Mouse (Mus musculus) layer of hippocampus, postnatal 36 days (tissue): ENCODE results near the gene Kpna1. TPM values are rescaled to one million over a fixed set of nuclear protein-coding genes. Genes with fewer than 3 reads are reported as not detected.
"Not testable (repeated sequence)": the region's sequence is repeated elsewhere in the genome, so short reads cannot be mapped to it uniquely, and the experiment has no call there.

Experiments
- DNase-seq, 2 experiments: peaks; one replicate each; pipeline ENCODE4 v3.0.0; 2022
- total RNA-seq, 2 experiments: library from RNA; stranded (reverse); gene quantifications; 2 replicates each; pipeline ENCODE4 v1.2.3; 2021

Gene Kpna1
- 100 to 1,000 TPM; 134 to 153 TPM for total RNA-seq

DNA sequence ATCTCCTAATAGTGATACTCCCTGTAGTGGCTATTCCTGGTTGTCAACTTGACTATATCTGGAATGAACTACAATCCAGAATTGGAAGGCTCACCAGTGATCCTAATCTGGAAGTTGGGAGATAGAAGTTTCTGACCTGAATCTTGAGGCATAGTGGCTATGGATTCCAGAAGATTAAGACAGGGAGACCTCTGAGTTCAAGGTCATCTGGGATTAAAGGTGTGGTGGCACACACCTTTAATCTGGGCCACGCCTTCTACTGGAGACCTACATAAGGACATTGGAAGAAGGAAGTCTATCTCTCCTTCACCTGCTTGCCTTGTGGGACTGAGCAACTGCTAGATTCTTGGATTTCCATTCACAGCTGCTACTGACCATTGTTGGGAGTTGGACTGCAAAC lies at the start of gene Kpna1:
Gene Kpna1, plus strand, starts transcription at position 301 of the 400 bp plus-strand sequence.
- DNase-seq, result not testable (repeated sequence)

DNA sequence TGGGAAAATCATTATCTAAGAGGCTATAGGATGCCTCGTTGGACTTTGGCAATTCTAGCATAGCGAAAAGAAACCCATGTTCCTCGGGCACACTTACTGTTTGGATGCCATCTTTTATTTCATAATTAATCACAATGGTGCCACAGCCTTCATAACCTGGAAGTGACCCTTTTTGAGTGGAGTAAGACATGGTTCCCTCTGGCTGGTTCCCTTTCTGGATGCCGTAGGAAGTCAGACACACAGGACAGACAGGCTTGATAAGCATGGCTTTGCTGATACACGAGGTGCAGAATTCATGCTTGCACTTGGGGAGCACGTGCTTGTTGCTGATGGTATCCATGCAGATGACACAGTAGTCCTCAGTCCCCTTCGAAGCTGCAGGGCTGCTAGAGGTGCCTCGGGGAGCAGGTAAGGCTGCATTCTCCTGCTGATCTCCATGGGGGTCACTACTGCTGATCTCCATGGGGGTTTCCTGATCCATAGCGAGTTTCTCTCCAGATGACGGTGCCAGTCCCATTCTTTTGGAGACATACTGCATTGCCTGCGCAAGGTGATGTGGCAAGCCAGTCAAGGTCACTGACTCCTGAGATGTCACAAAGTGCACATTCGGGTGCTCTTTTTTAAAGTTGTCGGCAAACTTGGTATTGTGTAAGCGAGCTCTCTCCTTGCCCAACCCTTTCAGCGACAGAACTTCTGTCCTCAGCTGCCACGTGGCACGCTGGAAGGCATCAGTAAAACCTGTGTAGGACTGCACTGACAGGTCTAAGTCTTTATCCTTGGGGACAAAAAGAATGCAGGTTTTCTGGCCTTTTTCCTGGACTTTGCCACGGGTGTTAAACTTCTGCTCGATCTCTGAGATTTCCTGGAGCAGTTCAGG lies 46.1 kb upstream of the Kpna1 start:
- DNase-seq, result no peak

DNA sequence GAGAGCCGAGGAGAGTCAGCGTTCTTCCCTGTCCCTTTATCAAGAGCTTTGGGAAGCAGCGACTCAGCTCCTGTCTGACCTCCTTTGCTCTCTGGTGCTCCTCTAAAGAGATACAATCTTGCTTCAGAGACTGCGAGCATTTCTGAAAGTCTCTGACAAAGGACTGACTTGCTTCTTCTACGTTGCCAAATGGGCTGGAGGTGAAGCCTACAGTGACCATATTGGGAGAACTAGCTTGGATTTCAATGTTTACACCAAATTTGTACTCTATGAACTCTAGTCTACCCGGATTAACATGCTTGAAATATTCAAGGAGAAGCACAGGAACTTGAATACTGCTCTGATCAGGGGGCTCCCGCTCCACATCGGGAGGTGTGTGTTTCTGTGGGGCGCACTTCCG lies 45.4 kb upstream of the Kpna1 start:
- DNase-seq, result no peak

DNA sequence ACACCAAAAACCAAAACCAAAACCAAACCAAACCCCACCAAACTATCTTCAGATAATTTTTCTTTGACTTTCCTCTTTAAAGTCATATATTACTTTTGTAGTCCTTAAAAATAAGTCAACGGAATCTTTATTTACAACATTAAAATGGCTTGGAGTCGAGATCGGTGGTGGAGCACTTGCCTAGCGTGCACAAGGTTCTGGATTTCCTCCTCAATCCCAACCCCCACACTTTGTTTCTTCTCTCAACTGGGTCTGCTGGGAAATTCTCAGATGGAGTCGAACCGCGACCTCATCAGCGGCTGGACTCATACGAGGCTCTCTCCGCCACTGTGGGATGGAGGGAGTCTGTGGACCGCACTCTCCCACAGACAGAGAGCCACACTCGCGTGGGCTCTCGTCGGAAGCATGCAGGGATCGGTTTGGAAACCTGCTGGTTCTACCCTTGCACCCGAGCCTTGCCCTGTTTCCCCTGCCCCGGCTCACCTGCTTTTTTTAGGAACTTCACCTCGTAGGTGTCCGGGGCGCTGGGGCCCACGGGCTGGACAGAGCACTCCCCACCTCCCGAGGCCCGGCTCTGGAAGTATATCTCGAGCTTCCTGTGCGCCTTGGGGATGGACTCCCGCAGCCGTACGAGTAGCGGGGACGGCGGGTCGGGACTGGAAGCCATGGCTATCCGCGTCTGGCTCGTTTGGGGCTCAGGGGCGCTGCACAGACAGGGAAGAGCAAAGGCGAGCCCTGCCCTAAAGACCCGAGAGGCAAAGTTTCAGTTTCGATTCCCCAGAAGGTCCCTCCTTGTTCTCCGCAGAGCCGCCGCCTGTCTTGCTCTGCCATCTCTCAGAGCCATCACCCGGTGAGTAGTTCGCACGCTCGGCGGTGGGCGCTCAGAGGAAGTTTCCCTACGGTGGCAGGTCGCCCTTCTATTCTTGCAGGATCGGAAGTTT lies 40.1 kb upstream of the Kpna1 start, which contains the start of the genes Parp9 and Dtx3l:
Gene Parp9, plus strand, starts transcription at position 260 of the 941 bp plus-strand sequence.
Gene Dtx3l, minus strand, starts transcription at position 941 of the 941 bp plus-strand sequence.
- peak; percentile 30 to 46 for DNase-seq

DNA sequence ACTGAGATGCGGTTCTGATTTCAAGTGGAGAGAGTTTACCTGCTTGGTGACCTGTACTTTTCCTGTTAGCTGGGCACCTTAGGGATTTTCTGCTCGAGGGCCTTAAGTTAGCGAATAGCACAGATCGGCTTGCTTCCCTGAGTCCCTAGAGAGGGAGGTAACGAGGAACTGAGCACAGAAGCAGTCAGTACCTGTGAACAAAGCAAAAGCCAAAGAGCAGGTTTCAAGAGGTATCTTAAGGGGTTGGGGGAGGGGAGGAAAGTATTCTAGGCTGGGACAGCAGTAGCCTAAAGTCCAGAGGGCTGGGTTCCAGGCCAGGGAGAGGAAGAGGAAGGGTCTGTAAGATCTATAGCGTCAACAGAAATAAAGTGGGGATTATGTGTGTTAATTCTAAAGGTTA lies 39.3 kb upstream of the Kpna1 start:
- no peak for DNase-seq

DNA sequence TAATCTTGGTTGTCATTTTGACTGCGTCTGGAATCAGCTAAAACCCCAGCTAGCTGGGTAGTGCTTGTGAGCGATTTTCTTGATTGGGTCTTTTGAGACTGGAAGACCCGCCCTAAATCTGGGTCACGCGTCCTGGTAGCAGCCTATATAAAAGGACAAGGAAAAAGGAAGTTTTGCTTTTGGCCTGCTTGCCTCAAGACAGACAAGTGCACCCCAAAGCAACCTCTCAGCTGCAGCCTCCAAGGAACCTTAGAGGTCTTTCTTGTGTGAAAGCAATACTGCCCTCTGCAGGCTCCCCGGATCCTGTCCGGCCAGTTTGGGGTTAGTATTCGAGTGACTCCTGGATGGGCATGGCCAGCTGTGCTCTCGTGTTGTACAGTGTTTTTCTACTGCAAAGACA lies 38.9 kb upstream of the Kpna1 start:
- peak; percentile 55 to 61 for DNase-seq

DNA sequence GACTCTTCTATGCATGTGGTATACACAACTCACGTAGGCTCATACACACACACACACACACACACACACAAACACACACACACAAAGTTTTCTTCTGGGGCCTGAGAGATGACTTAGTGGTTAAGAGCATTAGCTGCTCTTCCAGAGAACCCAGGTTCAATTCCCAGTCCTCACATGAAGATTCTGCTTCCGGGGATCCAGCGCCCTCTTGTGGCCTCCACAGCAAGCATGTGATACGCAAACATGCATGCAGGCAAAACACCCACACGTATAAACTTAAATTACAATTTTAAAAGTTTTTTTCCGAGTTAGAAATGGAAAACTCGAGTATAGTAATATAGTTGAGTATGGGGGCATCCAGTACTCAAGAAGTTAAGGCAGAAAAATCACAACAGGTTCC lies 37.2 kb upstream of the Kpna1 start:
- no peak for DNase-seq

DNA sequence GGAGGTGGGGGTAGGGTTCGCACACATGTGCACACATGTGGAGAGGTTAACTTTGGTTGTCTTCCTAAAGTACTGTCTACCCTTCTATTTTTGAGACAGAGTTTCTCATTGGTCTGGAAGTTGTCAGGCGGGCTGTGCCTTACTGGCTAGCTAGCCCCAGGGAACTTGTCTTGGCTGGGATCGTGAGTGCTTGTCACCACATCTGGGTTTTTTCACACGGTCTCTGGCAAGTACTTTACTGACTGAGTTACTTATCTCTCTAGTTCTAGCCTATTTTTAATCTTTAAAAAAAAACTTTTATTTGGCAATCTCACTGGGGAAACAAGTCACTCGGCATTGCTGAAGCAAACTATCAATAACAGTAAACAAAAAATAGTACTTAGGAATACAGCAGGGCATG lies 29.3 kb upstream of the Kpna1 start:
- DNase-seq, result no peak

DNA sequence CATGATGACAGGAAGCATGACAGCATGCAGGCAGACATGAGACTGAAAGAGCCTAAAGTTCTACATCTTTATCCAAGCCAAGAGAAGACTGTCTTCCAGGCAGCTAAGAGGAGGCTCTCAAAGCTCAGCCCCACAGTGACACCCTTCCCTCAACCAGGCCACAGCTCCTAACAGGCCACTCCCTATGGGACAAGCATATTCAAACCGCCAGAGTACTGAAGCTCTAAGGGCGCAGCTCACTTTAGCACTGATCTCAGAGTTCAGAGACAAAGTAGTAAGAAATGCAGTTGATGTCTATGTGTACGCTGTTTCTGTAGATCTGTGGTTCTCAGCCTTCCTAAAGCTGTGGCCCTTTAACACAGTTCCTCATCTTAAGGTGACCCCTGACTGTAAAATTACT lies 27.3 kb upstream of the Kpna1 start:
- no peak for DNase-seq

DNA sequence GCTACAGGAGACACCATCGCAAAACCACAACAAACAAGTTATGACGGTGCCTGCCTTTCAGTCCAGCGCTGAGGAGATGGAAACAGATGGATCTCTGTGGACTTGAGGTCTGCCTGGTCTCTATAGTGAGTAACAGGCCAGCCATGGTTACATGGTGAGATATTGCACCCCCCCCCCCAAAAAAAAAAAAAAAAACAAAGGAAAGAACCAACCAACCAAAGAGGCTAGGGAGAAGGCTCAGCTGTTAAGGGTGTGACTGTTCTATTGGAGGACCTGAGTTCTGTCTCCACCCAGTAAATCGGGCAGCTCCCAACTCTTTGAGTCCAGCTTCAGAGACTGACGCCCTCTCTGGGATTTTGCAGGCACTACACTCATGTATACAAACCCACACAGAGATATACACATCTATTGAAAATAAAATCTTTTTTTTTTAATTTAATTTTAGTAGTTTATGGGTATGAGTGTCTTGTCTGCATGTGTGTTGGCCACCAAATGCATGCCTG lies 25.9 kb upstream of the Kpna1 start:
- DNase-seq, result no peak

DNA sequence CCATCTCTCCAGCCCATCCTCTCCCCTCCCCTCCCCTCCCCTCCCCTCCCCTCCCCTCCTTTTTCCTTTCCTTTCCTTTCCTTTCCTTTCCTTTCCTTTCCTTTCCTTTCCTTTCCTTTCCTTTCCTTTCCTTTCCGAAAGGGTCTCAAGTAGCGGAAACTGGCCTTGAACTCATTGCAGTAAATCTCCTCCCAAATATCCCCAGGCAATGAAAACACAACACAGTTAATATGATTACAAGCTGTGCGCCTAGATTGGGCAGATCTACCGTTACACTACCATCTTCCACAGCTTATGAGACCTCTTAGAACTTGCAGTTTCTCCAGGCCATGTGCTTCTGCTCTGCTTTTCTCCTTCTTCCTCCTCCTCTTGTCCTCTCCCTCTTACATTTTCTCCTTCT lies 12.6 kb upstream of the Kpna1 start:
- DNase-seq, result not testable (repeated sequence)

DNA sequence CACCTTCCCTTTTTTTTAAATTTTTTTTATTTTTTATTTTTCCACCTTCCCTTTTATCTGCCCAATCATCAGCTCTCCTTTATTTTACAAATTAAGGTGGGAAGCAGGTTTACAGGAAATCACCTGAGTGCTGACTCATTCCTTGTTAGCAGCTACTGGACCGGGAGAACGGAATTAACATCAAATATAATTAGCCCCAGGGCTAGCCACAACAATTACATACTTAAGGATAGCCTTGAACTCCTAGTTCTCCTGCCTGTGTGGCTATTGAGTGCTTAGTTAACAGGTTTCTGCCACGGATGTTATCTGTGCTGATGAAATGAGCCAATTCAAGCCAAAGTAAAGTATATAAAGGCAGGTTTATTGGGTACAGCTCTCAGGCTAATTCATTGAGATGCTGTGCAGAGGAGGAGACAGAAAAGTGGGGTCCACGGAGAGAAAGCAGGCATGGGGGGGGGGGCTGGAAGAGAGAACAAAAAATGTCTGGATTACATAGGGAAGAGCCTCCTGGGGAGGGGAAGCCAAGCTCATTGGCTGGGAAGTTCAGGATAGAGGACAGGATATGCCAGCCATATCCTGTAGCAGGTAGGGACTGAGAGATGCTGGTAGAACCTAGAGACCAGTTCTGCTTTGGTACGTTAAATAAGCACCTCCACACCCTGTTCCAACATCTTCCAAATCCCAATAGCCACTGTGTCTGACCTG lies 12.0 kb upstream of the Kpna1 start:
- DNase-seq, result no peak

DNA sequence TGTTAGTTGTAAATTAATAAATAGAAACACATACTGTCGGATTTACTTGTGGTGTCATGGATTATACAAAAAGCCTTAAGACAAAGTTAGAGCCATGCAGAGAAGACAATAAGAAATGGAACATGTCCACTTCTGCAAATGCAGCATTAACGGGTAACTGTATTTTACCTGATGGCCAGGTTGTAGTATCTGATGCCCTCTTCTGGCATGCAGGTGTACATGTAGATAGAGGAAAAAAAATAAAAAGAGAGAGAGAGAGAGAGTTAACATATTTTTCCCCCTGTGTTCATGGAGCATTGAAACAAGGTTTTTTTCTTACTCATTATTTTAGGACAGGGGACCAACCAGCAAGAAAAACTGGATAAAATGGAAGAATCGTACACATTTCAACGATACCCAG lies 11.2 kb upstream of the Kpna1 start:
- DNase-seq, result no peak

DNA sequence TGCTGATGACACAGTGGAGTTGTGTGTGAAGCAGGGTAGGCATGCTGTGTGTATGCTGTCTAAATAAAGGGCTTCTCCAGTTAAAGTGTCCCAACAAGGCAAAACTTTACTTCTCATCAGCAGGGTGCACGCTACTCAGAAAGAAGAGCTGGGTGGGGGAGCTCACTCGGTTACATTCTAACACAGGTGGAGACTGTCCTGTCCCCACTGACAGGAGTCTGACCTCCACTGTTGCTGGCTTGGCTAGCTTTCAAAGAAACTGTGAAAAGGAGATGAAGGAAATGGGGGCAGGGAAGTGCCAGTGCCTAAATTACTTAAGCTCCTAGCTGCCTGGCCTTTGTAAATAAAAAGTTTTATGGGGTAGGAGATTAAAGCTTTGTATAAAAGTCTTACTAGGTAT lies 10.4 kb upstream of the Kpna1 start:
- DNase-seq, result no peak

DNA sequence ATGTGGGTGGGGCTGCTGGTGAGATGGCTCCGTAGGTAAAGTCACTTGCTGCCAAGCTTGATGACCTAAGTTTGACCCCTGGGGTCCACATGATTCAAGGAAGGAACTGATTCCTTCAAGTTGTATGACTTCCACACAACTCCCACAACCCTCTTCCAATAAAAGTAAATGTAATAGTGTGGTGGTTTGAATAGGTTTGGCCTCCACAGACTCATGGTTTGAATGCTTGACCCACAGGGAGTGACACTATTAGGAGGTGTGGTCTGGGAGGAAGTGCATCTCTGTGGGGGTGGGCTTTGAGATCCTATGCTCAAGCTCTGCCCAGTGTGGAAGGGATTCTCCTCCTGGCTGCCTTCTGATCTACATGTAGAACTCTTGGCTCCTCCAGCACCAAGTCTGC lies 4.5 kb upstream of the Kpna1 start:
- no peak for DNase-seq

DNA sequence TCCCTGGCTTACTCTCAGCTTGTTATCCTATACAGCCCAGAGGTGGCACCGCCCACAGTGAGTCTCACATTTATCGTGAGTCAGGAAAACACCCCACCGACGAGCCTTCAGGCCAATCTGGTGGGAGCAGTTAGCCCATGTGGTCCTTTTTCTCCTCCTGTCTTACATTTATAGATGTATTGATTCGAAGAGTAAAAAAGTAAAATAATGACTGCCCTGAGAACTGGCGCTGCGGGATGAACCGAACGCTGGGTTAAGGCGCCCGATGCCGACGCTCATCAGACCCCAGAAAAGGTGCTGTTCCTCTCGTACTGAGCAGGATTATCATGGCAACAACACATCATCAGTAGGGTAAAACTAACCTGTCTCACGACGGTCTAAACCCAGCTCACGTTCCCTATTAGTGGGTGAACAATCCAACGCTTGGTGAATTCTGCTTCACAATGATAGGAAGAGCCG lies 2.8 kb downstream of the Kpna1 start:
- DNase-seq, result peak; percentile 100

DNA sequence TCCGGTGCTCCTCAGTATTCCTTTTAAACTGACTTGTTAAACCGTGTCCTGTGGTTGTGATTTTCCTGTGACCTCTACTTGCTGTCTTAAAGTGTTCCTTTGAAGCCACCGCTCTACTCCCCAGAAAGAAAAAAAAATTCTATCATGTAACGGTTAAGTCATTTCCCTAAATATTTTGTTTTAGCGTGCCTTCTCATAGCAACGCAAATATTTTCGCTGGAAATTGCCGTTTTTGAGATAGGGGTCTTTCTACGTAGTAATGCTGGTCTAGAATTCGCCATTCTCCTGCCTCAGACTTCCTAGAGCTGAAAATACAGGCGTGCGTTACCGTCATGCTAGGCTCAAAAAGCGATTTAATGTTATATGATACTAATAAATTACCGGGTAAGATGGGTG lies 4.0 kb downstream of the Kpna1 start:
- DNase-seq, result no peak

DNA sequence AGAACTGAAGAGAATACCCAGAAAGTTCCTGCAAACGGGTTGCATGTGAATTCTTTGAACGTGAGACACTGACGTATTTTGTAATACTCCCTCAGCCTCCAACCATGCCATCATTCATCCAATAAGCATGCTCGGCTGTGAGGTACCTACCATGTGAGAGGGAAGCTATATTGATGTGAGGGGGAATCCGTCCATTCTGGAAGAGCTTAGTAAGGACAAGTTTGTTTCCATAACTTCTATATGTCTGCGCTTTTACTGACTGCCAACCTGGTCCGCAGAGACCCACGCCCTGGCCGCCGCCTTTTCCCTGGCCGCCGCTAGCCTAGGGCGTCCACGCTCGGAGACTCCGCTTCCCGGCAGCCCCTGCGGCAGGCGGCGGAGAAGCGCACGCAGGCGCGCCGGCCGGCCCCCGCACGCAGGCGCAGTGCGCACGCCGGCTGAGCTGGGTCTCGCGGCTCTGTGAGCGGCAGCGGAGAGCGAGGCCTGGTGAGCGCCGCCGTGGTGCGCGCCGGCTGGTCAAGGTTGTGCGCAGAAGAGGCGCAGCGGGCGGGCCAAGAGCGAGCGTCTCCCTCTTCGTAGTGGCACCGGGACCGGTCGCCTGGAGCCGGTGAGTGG lies 4.5 kb downstream of the Kpna1 start:
- DNase-seq, result peak; percentile 92 to 94

DNA sequence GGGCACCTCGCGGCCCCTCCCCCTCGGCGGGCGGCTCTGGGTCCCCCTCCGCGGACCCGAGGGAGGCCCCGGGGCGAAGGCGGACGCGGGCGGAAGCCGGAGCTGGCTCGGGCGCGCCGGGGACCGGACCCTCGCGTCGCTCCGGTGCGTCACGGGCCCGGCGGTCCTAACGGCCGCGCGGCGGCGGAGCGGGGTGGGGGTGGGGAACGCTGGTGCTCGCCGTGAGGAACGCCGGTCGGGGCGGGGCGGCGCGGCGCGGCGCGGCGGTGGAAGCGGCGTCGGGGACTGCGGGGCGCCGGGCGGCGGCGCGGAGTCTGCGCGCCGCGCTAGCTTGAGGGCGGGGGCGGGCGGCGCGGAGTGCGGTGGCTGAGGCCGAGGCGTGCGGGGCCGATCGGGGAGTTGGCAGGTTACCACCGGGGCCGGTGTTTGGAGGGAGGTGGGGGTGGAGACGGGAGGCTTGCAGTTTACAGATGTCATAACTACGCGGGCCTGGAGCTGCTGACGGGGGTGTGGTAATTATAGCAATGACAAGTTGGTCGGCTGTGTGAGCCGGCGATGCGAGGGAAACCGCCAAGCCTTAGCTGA lies 5.1 kb downstream of the Kpna1 start:
- peak; percentile 72 to 74 for DNase-seq

DNA sequence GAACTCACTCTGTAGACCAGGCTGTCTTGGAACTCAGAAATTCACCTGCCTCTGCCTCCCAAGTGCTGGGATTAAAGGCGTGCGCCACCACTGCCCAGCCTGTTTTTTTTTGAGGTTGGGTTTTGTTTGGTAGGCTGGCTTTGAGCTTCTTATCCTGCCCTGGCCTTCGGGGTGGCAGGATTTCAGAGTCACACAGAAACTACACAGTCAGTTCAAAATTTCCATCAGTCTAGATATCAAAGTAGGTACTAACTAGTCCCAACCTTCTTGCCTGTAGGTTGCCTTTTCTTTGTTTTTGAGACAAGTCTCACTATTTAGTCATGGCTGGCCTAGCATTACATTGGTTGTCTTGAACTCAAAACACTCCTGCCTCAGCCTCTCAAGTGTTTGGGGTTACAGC lies 5.9 kb downstream of the Kpna1 start:
- DNase-seq, result no peak

DNA sequence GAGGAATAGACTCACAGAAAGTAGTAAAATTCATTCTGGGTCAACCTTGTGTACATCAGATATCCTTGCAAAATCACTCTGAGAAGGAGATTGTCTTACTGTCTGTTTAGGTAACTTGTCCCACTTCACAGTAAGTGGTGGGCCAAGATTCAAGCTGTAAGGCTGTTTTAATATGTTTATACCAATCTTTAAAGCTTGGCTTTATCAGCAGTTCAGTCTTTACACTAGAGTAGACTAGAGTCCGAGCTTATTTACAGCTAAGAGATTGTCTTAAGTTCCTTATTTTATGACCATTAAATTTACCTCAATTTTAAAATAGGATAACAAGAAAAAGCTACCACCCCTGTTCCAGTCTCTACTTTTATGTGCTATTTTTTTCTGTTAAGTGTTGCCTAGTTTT lies 9.4 kb downstream of the Kpna1 start:
- DNase-seq, result no peak
